Mouse (Mus musculus): ENCODE results near the gene Ifi213. TPM values are rescaled to one million over a fixed set of nuclear protein-coding genes. Genes with fewer than 3 reads are reported as not detected.
"Not testable (repeated sequence)": the region's sequence is repeated elsewhere in the genome, so short reads cannot be mapped to it uniquely, and the experiment has no call there.

Gene Ifi213
- polyA plus RNA-seq, 1 experiment from 2014 or later, result not detected

- Histone ChIP-seq H3K27me3 (ENCODE audit: control insufficient read depth, insufficient read depth, low read length) (no peaks in the 10 kb centered on the region), H3K9ac (ENCODE audit: low read depth, low read length) (no peak overlapping the region), H3K4me2 (replicated peaks; ENCODE audit: low read depth, low read length) (no peak overlapping the region), H3K4me3 (ENCODE audit: low read length) (no peak overlapping the region), H3K27ac (ENCODE audit: low read depth, low read length) (no peak overlapping the region), H3K4me1 (ENCODE audit: control insufficient read depth, insufficient read depth, low read length) (no peaks in the 10 kb centered on the region), H3K36me3 (ENCODE audit: control insufficient read depth, insufficient read depth, low read length) (no peaks in the 10 kb centered on the region), H3K9me3 (ENCODE audit: control insufficient read depth, low read length) (peaks cover 22% of the 10 kb centered on the region)
- WGBS, result 93% methylated on average over 26 of the region's 26 CpGs
- ATAC-seq (ENCODE audit: low FRiP score, low TSS enrichment), result no peak
Measured at GRCm38 (mm10) chr1:173579921-173580585, 19.0 kb downstream of the Ifi213 start.

- no peaks in the 10 kb centered on the region for H3K4me1 ChIP-seq (ENCODE audit: control insufficient read depth, insufficient read depth, low read length)
- H3K27me3 ChIP-seq (ENCODE audit: control insufficient read depth, insufficient read depth, low read length), result no peaks in the 10 kb centered on the region
- 95% methylated on average over 9 of the region's 9 CpGs for WGBS
- no peak overlapping the region for H3K27ac ChIP-seq (ENCODE audit: low read depth, low read length)
- no peak overlapping the region for H3K9ac ChIP-seq (ENCODE audit: low read depth, low read length)
- H3K36me3 ChIP-seq (ENCODE audit: control insufficient read depth, insufficient read depth, low read length), result no peaks in the 10 kb centered on the region
- no peak for ATAC-seq (ENCODE audit: low FRiP score, low TSS enrichment)
- H3K4me2 ChIP-seq (replicated peaks; ENCODE audit: low read depth, low read length), result no peak overlapping the region
- peaks cover 24% of the 10 kb centered on the region for H3K9me3 ChIP-seq (ENCODE audit: control insufficient read depth, low read length)
- H3K4me3 ChIP-seq (ENCODE audit: low read length), result no peak overlapping the region
Measured at GRCm38 (mm10) chr1:173579079-173579478, 20.0 kb downstream of the Ifi213 start.

GRCm38 (mm10) chr1:173550491-173551050 is 48.5 kb downstream of the Ifi213 start:
- not testable (repeated sequence) for ATAC-seq (ENCODE audit: low FRiP score, low TSS enrichment); H3K36me3 ChIP-seq (ENCODE audit: control insufficient read depth, insufficient read depth, low read length); H3K27me3 ChIP-seq (ENCODE audit: control insufficient read depth, insufficient read depth, low read length); H3K9me3 ChIP-seq (ENCODE audit: control insufficient read depth, low read length); H3K4me1 ChIP-seq (ENCODE audit: control insufficient read depth, insufficient read depth, low read length); H3K27ac ChIP-seq (ENCODE audit: low read depth, low read length); H3K9ac ChIP-seq (ENCODE audit: low read depth, low read length); H3K4me3 ChIP-seq (ENCODE audit: low read length); H3K4me2 ChIP-seq (replicated peaks; ENCODE audit: low read depth, low read length)
- 82% methylated on average over 5 of the region's 5 CpGs for whole genome bisulfite sequencing

DNA sequence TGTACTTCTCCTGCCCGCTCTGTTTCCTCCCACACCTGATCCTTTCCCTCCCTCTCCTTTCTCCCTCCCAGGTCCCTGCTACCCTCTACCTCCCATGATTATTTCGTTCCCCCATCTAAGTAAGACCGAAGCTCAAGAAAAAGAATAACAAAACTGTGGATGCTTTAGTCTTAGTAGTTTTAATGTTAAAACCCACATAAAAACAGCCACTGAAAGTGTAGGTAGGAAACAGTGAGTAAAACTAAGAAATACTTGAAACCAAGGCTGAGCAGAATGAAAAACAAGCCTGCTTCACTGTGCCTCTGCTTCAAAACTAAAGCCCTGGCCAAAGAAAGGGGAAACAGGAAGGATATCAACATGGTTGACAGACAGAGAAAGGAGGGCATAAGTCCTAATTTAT is 50.3 kb downstream of the Ifi213 start:
- H3K4me2 ChIP-seq (replicated peaks; ENCODE audit: low read depth, low read length); H3K9ac ChIP-seq (ENCODE audit: low read depth, low read length); H3K36me3 ChIP-seq (ENCODE audit: control insufficient read depth, insufficient read depth, low read length); ATAC-seq (ENCODE audit: low FRiP score, low TSS enrichment); H3K27me3 ChIP-seq (ENCODE audit: control insufficient read depth, insufficient read depth, low read length); H3K9me3 ChIP-seq (ENCODE audit: control insufficient read depth, low read length); H3K27ac ChIP-seq (ENCODE audit: low read depth, low read length); H3K4me1 ChIP-seq (ENCODE audit: control insufficient read depth, insufficient read depth, low read length); H3K4me3 ChIP-seq (ENCODE audit: low read length): not testable (repeated sequence)
- 75% methylated on average over 3 of the region's 3 CpGs for WGBS

DNA sequence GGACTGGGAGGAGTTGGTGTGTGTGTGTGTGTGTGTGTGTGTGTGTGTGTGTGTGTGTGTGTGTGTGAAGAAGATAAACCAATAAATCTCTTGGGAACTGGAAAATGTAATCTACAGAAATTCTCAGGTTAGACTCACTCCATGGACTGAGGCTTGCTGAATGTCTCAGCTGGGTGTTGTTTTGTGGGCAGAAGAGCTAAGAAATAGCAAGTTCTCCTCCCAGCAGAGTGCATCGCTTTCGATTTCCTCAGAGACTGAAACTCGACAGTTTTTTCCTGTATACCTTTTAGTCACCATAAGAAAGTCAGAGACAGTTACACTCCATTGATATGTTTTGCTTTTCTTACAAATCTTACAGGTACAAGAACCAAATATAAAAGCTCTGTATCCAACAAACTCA is 63.3 kb downstream of the Ifi213 start, which contains the start of gene Ifi214:
Gene Ifi214 (minus strand): TSS at position 167 of the 400 bp plus-strand sequence.
- not testable (repeated sequence) for H3K4me1 ChIP-seq (ENCODE audit: control insufficient read depth, insufficient read depth, low read length); H3K27ac ChIP-seq (ENCODE audit: low read depth, low read length); H3K9ac ChIP-seq (ENCODE audit: low read depth, low read length); H3K4me2 ChIP-seq (replicated peaks; ENCODE audit: low read depth, low read length); H3K4me3 ChIP-seq (ENCODE audit: low read length); H3K9me3 ChIP-seq (ENCODE audit: control insufficient read depth, low read length); ATAC-seq (ENCODE audit: low FRiP score, low TSS enrichment); H3K27me3 ChIP-seq (ENCODE audit: control insufficient read depth, insufficient read depth, low read length); H3K36me3 ChIP-seq (ENCODE audit: control insufficient read depth, insufficient read depth, low read length)
- WGBS, result 93% methylated on average over 3 of the region's 3 CpGs

DNA sequence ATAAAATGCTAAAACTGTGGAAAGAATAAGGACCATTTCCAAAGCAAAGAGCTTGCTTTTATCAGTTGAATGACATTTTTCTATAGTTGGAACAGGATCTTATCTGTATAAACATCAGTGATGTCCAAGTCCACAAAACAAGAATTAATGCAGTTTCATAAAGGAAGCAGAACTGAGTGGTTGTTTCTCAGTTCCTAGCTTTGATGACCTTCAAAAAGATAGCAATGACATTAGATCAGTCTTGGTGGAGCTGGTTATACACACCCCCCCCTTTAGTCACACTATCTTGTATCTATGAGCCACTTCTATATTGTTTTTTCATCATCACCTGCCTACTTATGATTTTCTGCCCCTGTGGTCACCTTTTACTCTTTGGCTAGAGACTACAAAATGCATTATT is 77.6 kb downstream of the Ifi213 start:
- H3K36me3 ChIP-seq (ENCODE audit: control insufficient read depth, insufficient read depth, low read length), result no peaks in the 10 kb centered on the region
- H3K4me3 ChIP-seq (ENCODE audit: low read length), result no peak overlapping the region
- no peaks in the 10 kb centered on the region for H3K4me1 ChIP-seq (ENCODE audit: control insufficient read depth, insufficient read depth, low read length)
- no peak overlapping the region for H3K9ac ChIP-seq (ENCODE audit: low read depth, low read length)
- no peaks in the 10 kb centered on the region for H3K9me3 ChIP-seq (ENCODE audit: control insufficient read depth, low read length)
- no peaks in the 10 kb centered on the region for H3K27me3 ChIP-seq (ENCODE audit: control insufficient read depth, insufficient read depth, low read length)
- H3K27ac ChIP-seq (ENCODE audit: low read depth, low read length), result no peak overlapping the region
- no peak for ATAC-seq (ENCODE audit: low FRiP score, low TSS enrichment)
- no peak overlapping the region for H3K4me2 ChIP-seq (replicated peaks; ENCODE audit: low read depth, low read length)

Small RNA genes within 50 kb of the gene (microRNA-seq; reads per million reads assigned to microRNA genes)
- gene Gm44339 (not detected), gene Gm44481 (not detected)

Other genes with a start within 250 kb of the Ifi213 start
- 2.3 and 3.3 TPM in 2 replicates for gene Aim2, start 248.4 kb downstream of the Ifi213 start, polyA plus RNA-seq (2014; fragmentation: Nextera tagmentation; extraction: Ambion mirVana)
- gene Cadm3, start 231.6 kb downstream of the Ifi213 start, polyA plus RNA-seq (2014; fragmentation: Nextera tagmentation; extraction: Ambion mirVana), result 1.7 and 2.7 TPM in 2 replicates
- 0.09 and 0.19 TPM in 2 replicates for gene Ifi206, start 108.2 kb downstream of the Ifi213 start, polyA plus RNA-seq (2014; fragmentation: Nextera tagmentation; extraction: Ambion mirVana)
- gene Ifi214, start 63.3 kb downstream of the Ifi213 start, polyA plus RNA-seq (2014; fragmentation: Nextera tagmentation; extraction: Ambion mirVana), result not detected in 2 replicates
- 0.14 and 0.19 TPM in 2 replicates for gene Ifi209, start 31.6 kb upstream of the Ifi213 start, polyA plus RNA-seq (2014; fragmentation: Nextera tagmentation; extraction: Ambion mirVana)
- 0.07 TPM in 1 of 2 replicates, not detected in the other for gene Ifi208, start 74.4 kb upstream of the Ifi213 start, polyA plus RNA-seq (2014; fragmentation: Nextera tagmentation; extraction: Ambion mirVana)
- 0.34 and 1.2 TPM in 2 replicates for gene Ifi207, start 142.5 kb upstream of the Ifi213 start, polyA plus RNA-seq (2014; fragmentation: Nextera tagmentation; extraction: Ambion mirVana)
- gene Ifi204, start 167.7 kb upstream of the Ifi213 start, polyA plus RNA-seq (2014; fragmentation: Nextera tagmentation; extraction: Ambion mirVana), result 0.93 and 1.7 TPM in 2 replicates